Mouse (Mus musculus) left cerebral cortex, adult 9 months (tissue): Measurements from ENCODE around the gene Ppp2r5e.
A peak's percentile ranks its signal among the peaks of the same experiment; 100 is the strongest.

Experiments used
- DNase-seq, 2 experiments: peaks; one replicate each; pipeline ENCODE4 v3.0.0; 2022; ENCODE audit warnings: low spot score in 2 of 2

Ppp2r5e gene

GRCm38 (mm10) chr12:75577255-75577654, 18.8 kb downstream of the Ppp2r5e start:
- no peak for DNase-seq

GRCm38 (mm10) chr12:75572271-75572670, 23.8 kb downstream of the Ppp2r5e start:
- DNase-seq, result peak in 1 of 2 experiments; percentile 34

GRCm38 (mm10) chr12:75570138-75570537, 25.9 kb downstream of the Ppp2r5e start:
- DNase-seq, result no peak

DNA sequence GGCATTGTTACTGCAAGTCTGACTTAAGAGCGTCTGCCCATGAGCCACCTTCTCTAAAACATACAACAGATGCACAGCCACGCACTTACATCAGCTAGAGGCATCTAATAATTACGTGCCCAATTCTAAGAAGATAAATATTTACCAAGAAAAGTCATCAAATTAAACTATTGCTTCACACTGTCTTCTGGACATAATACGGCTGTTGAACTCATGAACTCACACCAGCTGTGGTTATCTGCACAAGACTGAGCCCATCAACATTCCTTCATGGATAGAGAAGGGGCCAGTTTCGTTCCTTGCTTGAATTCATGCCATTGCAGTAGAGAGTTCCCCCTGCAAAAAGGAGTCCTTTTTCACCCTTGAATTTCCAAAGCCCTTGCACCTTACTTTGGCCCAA, 28.3 kb downstream of the Ppp2r5e start:
- DNase-seq, result no peak

DNA sequence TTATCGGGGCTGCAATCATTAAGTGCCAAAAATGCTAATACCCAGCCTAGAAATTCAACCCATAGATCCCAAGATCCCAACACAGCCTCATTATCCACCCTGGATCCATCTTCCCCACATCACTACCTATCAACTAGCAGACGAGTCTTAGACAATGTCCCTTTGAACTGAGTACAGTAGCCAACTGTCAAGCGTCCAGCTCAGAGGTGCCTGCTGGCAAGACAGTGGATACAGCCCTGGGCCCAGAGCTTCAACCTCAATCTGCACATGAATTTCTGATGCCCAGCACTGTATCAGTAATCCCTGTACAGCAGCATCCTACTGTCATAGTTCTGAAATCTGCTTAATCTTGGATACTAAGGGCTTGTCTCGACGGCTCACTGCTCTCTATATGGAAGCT, 30.3 kb downstream of the Ppp2r5e start:
- no peak for DNase-seq

DNA sequence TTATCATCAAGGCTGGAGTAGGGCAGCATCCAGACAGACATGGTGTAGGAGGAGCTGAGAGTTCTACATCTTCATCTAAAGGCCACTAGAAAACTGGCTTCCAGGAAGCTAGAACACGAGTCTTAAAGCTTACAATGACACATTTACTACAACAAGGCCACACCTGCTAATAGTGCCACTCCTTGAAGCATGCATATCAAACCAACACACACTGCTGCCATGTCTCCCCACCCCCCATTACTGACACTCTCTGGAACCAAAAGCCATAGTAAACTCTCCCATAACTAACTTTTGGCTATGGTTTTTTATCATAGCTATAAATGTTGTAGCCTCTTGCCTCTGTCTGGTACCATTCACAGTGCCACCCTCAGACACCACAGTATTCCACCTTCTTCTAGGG, 31.5 kb downstream of the Ppp2r5e start:
- no peak for DNase-seq

GRCm38 (mm10) chr12:75562996-75563618, 32.9 kb downstream of the Ppp2r5e start:
- DNase-seq, result no peak

- DNase-seq, result no peak
These were observed 35.2 kb downstream of the Ppp2r5e start for GRCm38 (mm10) chr12:75560681-75561387.

DNA sequence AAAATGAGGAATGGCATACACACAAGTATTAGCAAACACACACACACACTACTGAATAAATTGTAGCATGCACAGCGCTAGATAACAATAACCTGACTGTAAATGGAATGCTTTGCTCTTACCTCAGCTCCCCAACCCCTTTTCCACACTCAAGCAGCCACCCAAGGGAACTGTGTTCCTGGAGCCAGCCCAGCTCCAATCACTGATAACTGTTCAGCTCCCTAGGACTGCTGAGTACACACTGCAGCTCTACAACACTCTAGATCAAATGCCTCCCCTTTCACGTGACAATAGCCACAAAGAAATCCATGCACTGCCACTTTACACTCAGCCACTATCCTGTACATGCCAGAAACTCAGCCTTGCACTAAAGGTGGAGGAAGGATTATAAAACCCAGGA, 36.8 kb downstream of the Ppp2r5e start:
- DNase-seq, result no peak

DNA sequence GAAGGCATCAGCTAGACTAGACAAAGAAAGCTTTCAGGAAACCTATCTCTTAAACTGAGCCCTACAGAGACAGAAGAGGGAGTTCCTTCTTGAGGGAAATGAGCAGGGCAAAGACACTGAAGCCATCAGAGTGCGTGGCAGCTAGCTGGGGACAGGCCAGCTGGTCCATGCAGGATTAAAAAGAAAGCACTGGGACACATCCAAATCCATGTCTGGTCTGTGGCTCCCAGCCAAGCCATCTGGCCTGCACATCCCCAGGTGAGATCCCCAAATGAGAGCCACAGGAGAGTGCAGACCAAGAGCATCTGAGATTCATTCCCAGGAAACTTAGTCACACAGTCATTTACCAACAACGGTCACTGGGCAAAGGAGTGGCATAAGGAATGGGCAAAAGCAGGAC, 38.2 kb downstream of the Ppp2r5e start:
- DNase-seq, result no peak

DNA sequence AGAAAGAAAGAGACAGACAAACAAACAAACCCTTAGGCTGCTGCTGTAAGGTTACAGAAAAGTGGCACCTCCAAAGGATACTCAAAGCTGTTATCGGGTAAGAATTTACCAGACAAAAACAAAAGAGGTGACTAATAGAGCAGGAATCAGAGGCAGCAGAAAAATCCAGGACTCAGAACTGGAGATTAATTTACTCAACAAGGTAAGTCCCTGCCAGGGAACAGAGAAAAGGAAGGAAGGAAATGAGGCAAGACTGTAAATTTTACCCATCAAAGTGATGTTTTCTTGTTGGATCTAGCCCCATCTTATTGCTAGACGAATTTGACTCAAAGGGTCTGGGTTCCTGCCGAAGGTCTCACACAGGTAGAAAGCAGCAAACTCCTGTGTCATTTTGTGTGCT, 41.0 kb downstream of the Ppp2r5e start:
- no peak for DNase-seq

GRCm38 (mm10) chr12:75552296-75552695, 43.7 kb downstream of the Ppp2r5e start:
- DNase-seq, result no peak

DNA sequence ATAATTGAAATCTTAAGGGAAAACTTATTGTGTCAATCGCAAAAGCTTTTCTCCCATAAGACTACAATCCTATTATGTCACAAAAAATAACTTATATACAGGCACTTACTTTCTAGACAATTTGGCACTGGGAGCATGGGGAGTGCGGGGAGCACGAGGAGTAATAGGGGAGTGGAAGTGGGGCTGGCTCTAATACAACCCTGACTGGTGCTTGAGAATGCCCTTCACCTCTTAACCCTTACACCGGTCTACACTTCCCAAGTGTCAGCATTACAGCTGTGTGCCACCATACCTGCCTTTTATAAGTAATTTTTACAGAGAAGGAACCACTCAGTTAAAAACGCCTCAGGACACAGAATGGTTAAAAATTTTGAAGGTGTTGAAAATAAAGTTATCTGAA, 44.4 kb downstream of the Ppp2r5e start:
- no peak for DNase-seq

DNA sequence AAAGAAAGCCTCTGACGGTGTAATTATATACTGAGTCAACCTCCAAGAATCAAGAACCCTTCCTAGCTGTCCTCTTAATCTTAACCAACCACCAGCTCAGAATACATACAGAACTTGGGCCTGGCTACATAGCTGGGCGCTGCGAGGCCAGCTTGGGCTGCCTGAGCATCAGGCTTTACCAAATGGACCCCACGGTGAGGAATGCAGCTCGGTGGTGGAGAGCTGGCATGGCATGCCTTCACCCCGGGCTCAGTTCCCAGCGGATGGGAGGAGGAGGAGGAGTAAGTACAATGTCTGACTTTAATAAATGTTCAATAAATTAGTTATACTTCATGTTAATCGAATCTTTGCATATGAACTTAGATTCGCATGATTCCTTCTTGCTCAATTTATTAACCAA, 47.0 kb downstream of the Ppp2r5e start:
- DNase-seq, result no peak

DNA sequence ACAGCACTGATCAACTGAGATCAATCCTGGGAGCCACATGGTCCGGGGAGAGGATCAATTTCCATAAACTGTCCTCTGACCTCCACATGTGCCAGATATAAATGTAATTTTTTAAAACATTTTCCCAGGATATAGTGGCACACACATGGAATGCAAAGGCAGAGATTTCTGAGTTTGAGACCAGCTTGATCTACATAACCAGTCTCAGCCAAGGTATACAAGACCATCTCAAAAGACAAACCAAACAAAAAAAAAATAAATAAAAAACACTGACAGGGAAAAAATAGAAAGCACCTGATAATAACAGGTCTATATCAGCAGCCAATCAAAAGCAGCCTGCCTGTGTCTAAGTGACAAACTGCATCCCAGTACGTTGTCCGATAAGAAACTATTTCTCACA, 48.9 kb downstream of the Ppp2r5e start:
- no peak for DNase-seq

GRCm38 (mm10) chr12:75546241-75546640, 49.8 kb downstream of the Ppp2r5e start:
- no peak for DNase-seq

GRCm38 (mm10) chr12:75545431-75545925, 50.6 kb downstream of the Ppp2r5e start:
- DNase-seq, result no peak

GRCm38 (mm10) chr12:75544666-75545065, 51.4 kb downstream of the Ppp2r5e start:
- DNase-seq, result no peak

GRCm38 (mm10) chr12:75544259-75544658, 51.8 kb downstream of the Ppp2r5e start:
- no peak for DNase-seq

DNA sequence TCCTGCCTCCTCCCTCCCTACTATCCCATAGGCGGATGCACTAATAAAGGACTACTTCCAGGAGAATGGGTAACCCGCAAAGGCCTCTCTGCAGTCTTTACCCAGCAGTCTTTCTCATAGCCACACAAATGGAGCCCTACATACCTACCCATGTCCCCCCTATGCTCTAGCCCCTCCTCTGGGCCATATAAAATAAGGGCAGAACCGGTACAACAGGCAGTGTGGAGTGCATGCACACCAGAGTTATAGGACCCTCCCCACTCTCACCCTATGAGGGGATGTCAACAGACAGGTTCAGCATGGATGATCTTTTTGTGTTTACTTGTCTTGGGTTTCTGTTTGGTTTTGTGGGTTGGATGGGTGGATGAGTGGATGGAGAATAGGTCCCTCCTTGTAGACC, 52.7 kb downstream of the Ppp2r5e start:
- no peak for DNase-seq

DNA sequence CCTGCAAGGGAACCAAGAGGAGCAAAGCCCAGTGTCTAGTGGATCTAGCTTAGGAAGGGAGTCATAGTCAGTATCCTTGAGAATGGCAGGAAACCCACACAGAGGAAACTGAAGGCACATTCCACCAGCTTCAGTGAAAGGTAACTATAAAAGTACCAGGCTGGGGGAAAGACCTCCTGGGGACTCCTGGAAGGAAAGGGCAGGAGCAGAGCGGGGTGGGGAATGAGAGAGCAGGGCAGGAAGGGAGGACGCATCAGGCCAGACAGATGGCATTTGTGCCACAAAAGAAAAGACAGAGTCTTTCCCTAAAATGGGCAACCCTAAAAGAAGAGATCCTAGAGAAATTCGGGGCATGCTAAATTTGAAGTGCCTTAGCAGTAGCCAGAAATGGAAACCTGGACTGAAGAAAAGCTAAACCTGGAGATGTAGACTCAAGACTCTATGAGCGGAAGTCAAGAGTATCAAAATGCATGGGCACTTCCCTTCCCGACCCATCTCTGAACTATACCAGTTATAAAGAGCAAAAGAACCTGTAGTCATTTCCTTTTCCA, 55.3 kb downstream of the Ppp2r5e start:
- no peak for DNase-seq

- no peak for DNase-seq
These were observed 56.8 kb downstream of the Ppp2r5e start for GRCm38 (mm10) chr12:75539228-75539627.
